Mouse (Mus musculus) G1E (cell line): Measurements from ENCODE around the gene Atp6v0a1.

Experiments
- CTCF ChIP-seq: IDR thresholded peaks from 2 replicates; pipeline ENCODE4 v1.5.1; 2012; ENCODE audit warnings: low read depth, low read length, inconsistent platforms, mixed read lengths
- GATA1 ChIP-seq: IDR thresholded peaks from 2 replicates; pipeline ENCODE4 v1.6.1; 2012; ENCODE audit warnings: borderline replicate concordance, low read length, inconsistent platforms, mixed read lengths
- GATA2 ChIP-seq: IDR thresholded peaks from 2 replicates; pipeline ENCODE4 v1.6.1; 2012; ENCODE audit warnings: low read depth, low read length, inconsistent platforms, borderline replicate concordance

- TF ChIP-seq GATA2, result no peak
- no peak for TF ChIP-seq CTCF
- no peak for TF ChIP-seq GATA1
These were observed 46.8 kb upstream of the Atp6v0a1 start for GRCm38 (mm10) chr11:100962371-100962911.
